Mouse (Mus musculus): ENCODE measurements at regions not wholly inside any gene's neighbourhood (a gene's known extent, or its start where the extent isn't known, plus 50 kb on each side); places are given as distances from the start of the nearest gene placed in this dataset.
A peak's percentile ranks its signal among the peaks of the same experiment; 100 is the strongest.

- no peak for DNase-seq (ENCODE audit: low spot score in 2 of 2)
Measured at GRCm38 (mm10) chr14:76723551-76723950, 166.9 kb upstream of the Serp2 start.

GRCm38 (mm10) chr14:76722297-76722696 lies 165.6 kb upstream of the Serp2 start:
- no peak for DNase-seq (ENCODE audit: low spot score in 2 of 2)

- no peak for DNase-seq (ENCODE audit: low spot score in 2 of 2)
Measured at GRCm38 (mm10) chr14:76721751-76722150, 165.1 kb upstream of the Serp2 start.

- no peak for DNase-seq (ENCODE audit: low spot score in 2 of 2)
Measured at GRCm38 (mm10) chr14:76717081-76717480, 160.4 kb upstream of the Serp2 start.

- no peak for DNase-seq (ENCODE audit: low spot score in 2 of 2)
Measured at GRCm38 (mm10) chr14:76714727-76715126, 158.0 kb upstream of the Serp2 start.

- no peak for DNase-seq (ENCODE audit: low spot score in 2 of 2)
Measured at GRCm38 (mm10) chr14:76713946-76714345, 157.3 kb upstream of the Serp2 start.

GRCm38 (mm10) chr14:76708728-76709127 lies 152.0 kb upstream of the Serp2 start:
- DNase-seq (ENCODE audit: low spot score in 2 of 2) = no peak

GRCm38 (mm10) chr14:76703373-76703764 lies 146.7 kb upstream of the Serp2 start:
- no peak for DNase-seq (ENCODE audit: low spot score in 2 of 2)

GRCm38 (mm10) chr14:76702709-76703372 lies 146.2 kb upstream of the Serp2 start:
- no peak for DNase-seq (ENCODE audit: low spot score in 2 of 2)

GRCm38 (mm10) chr14:76701911-76702708 lies 145.4 kb upstream of the Serp2 start:
- no peak for DNase-seq (ENCODE audit: low spot score in 2 of 2)

- DNase-seq (ENCODE audit: low spot score in 2 of 2) = no peak
Measured at GRCm38 (mm10) chr14:76701304-76701703, 144.6 kb upstream of the Serp2 start.

GRCm38 (mm10) chr14:76700796-76701195 lies 144.1 kb upstream of the Serp2 start:
- no peak for DNase-seq (ENCODE audit: low spot score in 2 of 2)

GRCm38 (mm10) chr14:76700190-76700589 lies 143.5 kb upstream of the Serp2 start:
- DNase-seq (ENCODE audit: low spot score in 2 of 2) = no peak

GRCm38 (mm10) chr14:76698718-76699402 lies 142.2 kb upstream of the Serp2 start:
- DNase-seq (ENCODE audit: low spot score in 2 of 2) = peak in 1 of 2 experiments; percentile 34

GRCm38 (mm10) chr14:76696729-76697128 lies 140.0 kb upstream of the Serp2 start:
- DNase-seq (ENCODE audit: low spot score in 2 of 2) = no peak

GRCm38 (mm10) chr14:76695691-76696355 lies 139.1 kb upstream of the Serp2 start:
- DNase-seq (ENCODE audit: low spot score in 2 of 2) = no peak

GRCm38 (mm10) chr14:76694894-76695293 lies 138.2 kb upstream of the Serp2 start:
- DNase-seq (ENCODE audit: low spot score in 2 of 2) = no peak

GRCm38 (mm10) chr14:76693351-76694317 lies 136.9 kb upstream of the Serp2 start:
- no peak for DNase-seq (ENCODE audit: low spot score in 2 of 2)

GRCm38 (mm10) chr14:76687971-76688407 lies 131.3 kb upstream of the Serp2 start:
- peak in 1 of 2 experiments; percentile 40 for DNase-seq (ENCODE audit: low spot score in 2 of 2)

GRCm38 (mm10) chr14:76686762-76687453 lies 130.2 kb upstream of the Serp2 start:
- no peak for DNase-seq (ENCODE audit: low spot score in 2 of 2)
